Mouse (Mus musculus): ENCODE results near the gene Casp9. TPM values are rescaled to one million over a fixed set of nuclear protein-coding genes. Genes with fewer than 3 reads are reported as not detected.
"Not testable (repeated sequence)": the region's sequence is repeated elsewhere in the genome, so short reads cannot be mapped to it uniquely, and the experiment has no call there.

Gene Casp9
- total RNA-seq (2015) = 5.8 and 6.4 TPM in 2 replicates
- total RNA-seq (2017) = 8.1 and 9.3 TPM in 2 replicates

- peak; percentile 68 for ATAC-seq (replicated peaks; ENCODE audit: poor library complexity)
These were observed at the start of gene Casp9 for GRCm38 (mm10) chr4:141793282-141794151. TSS of gene Casp9 (plus strand) at chr4:141793612.

GRCm38 (mm10) chr4:141746578-141747346, 46.6 kb upstream of the Casp9 start, which contains the start of gene Agmat:
TSS of gene Agmat (plus strand) at chr4:141746672.
- no peak for ATAC-seq (replicated peaks; ENCODE audit: poor library complexity)

GRCm38 (mm10) chr4:141749557-141749956, 43.9 kb upstream of the Casp9 start:
- no peak for ATAC-seq (replicated peaks; ENCODE audit: poor library complexity)

DNA sequence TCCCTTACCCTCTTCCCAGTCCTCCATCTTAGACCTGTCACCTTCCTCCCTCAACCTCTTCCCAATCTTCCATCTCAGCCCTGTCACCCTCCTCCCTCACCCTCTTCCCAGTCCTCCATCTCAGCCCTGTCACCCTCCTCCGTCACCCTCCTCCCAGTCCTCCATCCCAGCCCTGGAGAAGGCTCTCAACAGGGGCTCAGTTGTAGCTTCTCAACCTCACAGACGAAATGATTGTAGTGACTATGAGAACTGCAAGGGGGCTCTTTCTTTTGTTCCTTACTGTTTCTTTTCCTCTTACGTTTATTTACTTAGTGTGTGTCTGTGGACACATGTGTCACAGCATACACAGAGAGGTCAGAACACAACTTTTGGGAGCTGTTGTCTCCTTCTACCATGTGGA, 42.6 kb upstream of the Casp9 start:
- no peak for ATAC-seq (replicated peaks; ENCODE audit: poor library complexity)

DNA sequence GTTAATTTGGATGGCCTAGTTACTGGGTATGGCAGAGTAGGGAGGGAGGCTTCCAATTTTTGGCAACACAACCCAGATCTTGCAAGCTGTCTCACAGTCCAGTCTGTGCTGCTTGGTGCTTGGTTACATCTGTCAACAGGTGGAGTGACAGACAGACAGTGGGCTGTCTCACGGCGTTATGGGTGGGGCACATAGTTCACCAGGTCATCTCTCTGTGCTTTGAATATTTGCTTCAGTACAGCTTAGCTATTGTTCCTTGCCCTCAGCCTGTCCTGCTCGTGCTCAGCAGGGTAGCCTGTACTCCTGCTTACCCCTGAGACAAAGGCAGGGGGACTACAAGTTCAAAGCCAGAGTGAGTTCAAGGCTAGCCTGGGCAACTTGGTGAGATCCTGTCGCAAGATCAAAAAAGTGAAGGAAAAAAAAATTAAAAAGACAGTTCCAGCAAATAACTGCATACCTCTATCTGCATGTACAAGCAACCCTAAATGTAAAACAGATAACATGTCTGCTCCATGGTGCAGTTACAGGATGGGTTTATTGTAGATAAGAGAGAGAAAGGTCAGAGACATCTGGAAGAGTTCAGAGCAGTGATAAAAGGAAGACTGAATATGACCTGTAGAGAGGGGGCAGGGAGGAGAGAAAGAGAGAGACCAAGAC, 41.9 kb upstream of the Casp9 start:
- ATAC-seq (replicated peaks; ENCODE audit: poor library complexity) = peak; percentile 73

DNA sequence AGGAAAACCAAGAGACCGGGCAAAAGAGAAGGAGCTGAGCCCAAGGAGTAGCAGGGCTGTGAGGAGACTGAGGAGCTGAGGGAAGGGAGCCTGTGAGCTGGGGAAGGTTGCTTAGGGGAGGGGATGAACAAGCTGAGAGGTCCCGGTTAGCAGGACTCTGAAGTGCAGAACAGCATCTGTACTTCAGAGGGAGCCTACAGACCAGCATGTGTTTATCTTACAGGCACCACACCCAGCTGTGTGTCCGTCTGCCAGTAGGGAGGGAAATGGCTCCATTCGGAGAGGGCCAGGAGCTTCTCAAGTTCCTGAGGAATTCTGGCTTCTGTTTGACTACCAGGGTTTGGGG, 41.4 kb upstream of the Casp9 start:
- ATAC-seq (replicated peaks; ENCODE audit: poor library complexity) = peak; percentile 79

DNA sequence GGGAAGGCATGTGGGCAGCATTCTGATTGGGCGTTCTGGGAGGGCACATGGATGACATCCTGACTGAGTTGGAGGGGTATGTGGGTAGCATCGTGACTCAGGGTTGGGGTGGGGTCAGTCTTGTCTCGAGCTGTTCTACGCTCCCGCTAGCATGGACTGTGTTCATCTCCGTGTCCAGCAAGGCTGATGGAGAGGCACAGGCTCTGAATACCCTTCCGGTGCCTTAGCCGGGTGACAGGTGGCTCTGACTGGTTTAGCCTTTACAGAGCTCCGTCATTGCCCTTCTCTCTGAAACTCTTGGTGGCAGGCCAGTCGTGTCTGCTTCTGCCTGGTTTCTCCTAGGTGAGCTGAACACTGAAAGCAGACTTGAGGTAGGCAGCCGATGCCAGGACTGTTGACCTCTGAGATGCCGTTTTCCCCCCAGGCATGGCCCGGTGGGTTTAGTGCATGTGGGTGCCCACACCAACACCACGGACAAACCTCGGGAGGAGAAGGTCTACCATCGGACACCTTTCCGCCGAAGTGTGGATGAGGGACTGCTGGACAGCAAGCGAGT, 38.0 kb upstream of the Casp9 start:
- no peak for ATAC-seq (replicated peaks; ENCODE audit: poor library complexity)

GRCm38 (mm10) chr4:141757124-141757523, 36.3 kb upstream of the Casp9 start:
- ATAC-seq (replicated peaks; ENCODE audit: poor library complexity) = no peak

GRCm38 (mm10) chr4:141758874-141759542, 34.4 kb upstream of the Casp9 start:
- ATAC-seq (replicated peaks; ENCODE audit: poor library complexity) = peak; percentile 76

GRCm38 (mm10) chr4:141760942-141761341, 32.5 kb upstream of the Casp9 start:
- ATAC-seq (replicated peaks; ENCODE audit: poor library complexity) = no peak

- ATAC-seq (replicated peaks; ENCODE audit: poor library complexity) = no peak
These were observed 31.3 kb upstream of the Casp9 start for GRCm38 (mm10) chr4:141762102-141762598.

- no peak for ATAC-seq (replicated peaks; ENCODE audit: poor library complexity)
These were observed 29.9 kb upstream of the Casp9 start for GRCm38 (mm10) chr4:141763476-141763875.

- ATAC-seq (replicated peaks; ENCODE audit: poor library complexity) = no peak
These were observed 28.4 kb upstream of the Casp9 start for GRCm38 (mm10) chr4:141765008-141765407.

GRCm38 (mm10) chr4:141766316-141766667, 27.1 kb upstream of the Casp9 start:
- ATAC-seq (replicated peaks; ENCODE audit: poor library complexity) = peak; percentile 47

GRCm38 (mm10) chr4:141766668-141767352, 26.6 kb upstream of the Casp9 start:
- ATAC-seq (replicated peaks; ENCODE audit: poor library complexity) = no peak; the same call in none of the 2 replicates

DNA sequence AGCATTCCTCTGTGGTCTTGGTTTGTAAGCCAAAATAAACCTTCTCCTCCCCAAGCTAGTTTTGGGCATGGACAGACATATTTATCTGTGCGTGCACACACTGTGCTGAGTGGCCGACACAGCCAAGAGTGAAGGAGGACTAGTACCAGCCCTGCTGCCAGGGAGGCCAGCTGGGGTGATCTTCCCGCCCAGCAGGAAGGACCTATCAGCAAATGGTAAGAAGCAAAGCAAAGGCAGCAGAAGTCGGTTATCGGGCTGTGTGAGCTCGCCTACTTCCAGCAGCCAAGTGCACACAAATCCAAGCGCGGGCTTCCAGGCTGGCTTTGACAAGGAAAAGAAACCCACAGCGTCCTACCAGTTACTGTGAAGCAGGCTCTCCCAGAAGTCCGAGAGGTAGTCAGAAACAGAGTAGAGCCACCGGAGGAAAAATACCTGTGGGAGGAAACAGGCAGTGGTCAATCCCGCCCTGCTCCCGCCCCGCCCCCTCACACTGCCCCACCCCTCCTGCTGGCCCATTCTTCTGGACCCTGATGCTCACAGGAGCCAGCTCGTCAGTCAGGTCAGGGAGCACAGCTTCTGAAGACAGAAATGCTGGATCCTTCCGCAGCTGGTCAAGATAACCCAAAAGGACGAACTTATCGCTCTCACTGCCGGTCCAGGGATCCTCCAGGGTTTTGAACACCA, 25.9 kb upstream of the Casp9 start:
- ATAC-seq (replicated peaks; ENCODE audit: poor library complexity) = peak; percentile 86

- no peak for ATAC-seq (replicated peaks; ENCODE audit: poor library complexity)
These were observed 23.8 kb upstream of the Casp9 start for GRCm38 (mm10) chr4:141769501-141770160.

DNA sequence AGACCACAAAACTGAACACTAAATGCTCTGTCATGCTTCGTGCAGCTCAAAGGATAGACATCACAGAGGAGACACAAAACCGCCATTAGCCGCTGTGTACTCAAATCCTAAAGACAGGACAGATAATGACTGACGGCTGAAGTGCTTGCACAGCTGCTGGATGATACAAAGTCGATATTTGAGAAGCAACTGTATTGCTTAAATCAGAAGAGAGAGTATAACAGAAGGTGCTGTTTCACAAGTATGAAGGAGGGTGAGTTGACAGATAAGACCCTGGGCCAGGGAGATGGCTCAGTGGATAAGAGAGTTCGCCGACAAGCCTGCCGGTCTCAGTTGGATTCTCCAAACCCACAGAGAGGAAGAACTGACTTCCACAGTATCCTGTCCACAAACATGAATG, 21.6 kb upstream of the Casp9 start:
- ATAC-seq (replicated peaks; ENCODE audit: poor library complexity) = peak; percentile 38

- ATAC-seq (replicated peaks; ENCODE audit: poor library complexity) = not testable (repeated sequence)
These were observed 20.4 kb upstream of the Casp9 start for GRCm38 (mm10) chr4:141773019-141773418.

Measured in megakaryocyte progenitor cell, adult 5-6 weeks (primary cell).